Mouse (Mus musculus) ES-E14 (cell line): ENCODE measurements at regions not wholly inside any gene's neighbourhood (a gene's known extent, or its start where the extent isn't known, plus 50 kb on each side); places are given as distances from the start of the nearest gene placed in this dataset.
A peak's percentile ranks its signal among the peaks of the same experiment; 100 is the strongest.

Experiments
- DNase-seq: peaks from one replicate; pipeline ENCODE4 v3.0.0-alpha.2; 2013; ENCODE audit warnings: low read depth, low spot score
- H3K27ac ChIP-seq: 2 replicates; pipeline ENCODE4 v1.5.1; 2012; ENCODE audit warnings: low read depth, mild to moderate bottlenecking, low read length, moderate library complexity, mixed read lengths; ENCODE audit not compliant: poor library complexity, insufficient read depth, severe bottlenecking
- H3K36me3 ChIP-seq: 2 replicates; pipeline ENCODE4 v1.6.1; 2012; ENCODE audit warnings: mild to moderate bottlenecking, low read length, moderate library complexity, mixed read lengths; ENCODE audit not compliant: control insufficient read depth, poor library complexity, insufficient read depth, severe bottlenecking
- H3K4me1 ChIP-seq, 2 experiments: fragments of 150-350 bp in 1 of 2; sonication (generic) in 1 of 2; 2 replicates each; pipeline ENCODE4 v1.6.1; 2012; ENCODE audit warnings: low read length in 2 of 2, mild to moderate bottlenecking in 1 of 2, mixed read lengths in 1 of 2; ENCODE audit not compliant: control insufficient read depth in 2 of 2, insufficient read depth in 2 of 2, poor library complexity in 1 of 2
- H3K4me3 ChIP-seq, 2 experiments: fragments of 150-350 bp in 1 of 2; sonication (generic) in 1 of 2; 2 replicates each; pipeline ENCODE4 v1.5.1; 2012; ENCODE audit warnings: low read length in 2 of 2, low read depth in 1 of 2, mild to moderate bottlenecking in 1 of 2, mixed read lengths in 1 of 2; ENCODE audit not compliant: insufficient read depth in 1 of 2, poor library complexity in 1 of 2, severe bottlenecking in 1 of 2
- H3K9ac ChIP-seq: 2 replicates; pipeline ENCODE4 v1.6.1; 2012; ENCODE audit warnings: low read depth, mild to moderate bottlenecking, low read length, mixed read lengths; ENCODE audit not compliant: poor library complexity, insufficient read depth, severe bottlenecking
- H3K9me3 ChIP-seq: fragments of 150-350 bp; sonication (generic); 2 replicates; pipeline ENCODE4 v1.6.1; 2012; ENCODE audit warnings: low read depth, mild to moderate bottlenecking, low read length; ENCODE audit not compliant: control insufficient read depth, insufficient read depth
- CHD2 ChIP-seq: IDR thresholded peaks from 2 replicates; pipeline ENCODE4 v1.6.1; 2014; ENCODE audit warnings: mild to moderate bottlenecking, low read depth, low read length, inconsistent platforms
- HCFC1 ChIP-seq: IDR thresholded peaks from 2 replicates; pipeline ENCODE4 v1.6.1; 2012; ENCODE audit warnings: low read length, inconsistent platforms, borderline replicate concordance; ENCODE audit not compliant: insufficient read depth
- MAFK ChIP-seq: IDR thresholded peaks from 2 replicates; pipeline ENCODE4 v1.6.1; 2014; ENCODE audit warnings: mild to moderate bottlenecking, low read depth, low read length, inconsistent platforms; ENCODE audit not compliant: insufficient read depth
- ZC3H11A ChIP-seq: IDR thresholded peaks from 2 replicates; pipeline ENCODE4 v1.6.1; 2012; ENCODE audit warnings: low read depth, mild to moderate bottlenecking, inconsistent platforms, low read length, borderline replicate concordance
- ZNF384 ChIP-seq: IDR thresholded peaks from 2 replicates; pipeline ENCODE4 v1.6.1; 2012; ENCODE audit warnings: low read depth, low read length, inconsistent platforms
- in situ Hi-C, 2 experiments: fragments of 600-800 bp; cut with MboI; formaldehyde crosslinking; loops; one replicate each; pipeline ENCODE4 v1.15.1; 2025; ENCODE audit warnings: low sequenced_read_pairs in 2 of 2, inconsistent platforms in 1 of 2; ENCODE audit not compliant: unreplicated experiment in 2 of 2

- no peak for TF ChIP-seq CHD2
- no peak for TF ChIP-seq MAFK
- no peak for TF ChIP-seq ZNF384
- Histone ChIP-seq H3K4me1 (peaks cover 5 to 9% of the 10 kb centered on the region in 2 experiments; a peak in 3 of 4 replicates), H3K36me3 (no peaks in the 10 kb centered on the region), H3K27ac (no peak overlapping the region), H3K9ac (no peak overlapping the region), H3K4me3 (no peak overlapping the region), H3K9me3 (no peaks in the 10 kb centered on the region)
- in situ Hi-C loops: no loop called here
- peak; percentile 90 for DNase-seq
Measured at GRCm38 (mm10) chr15:31126999-31127398, 97.1 kb upstream of the Dap start.

- no peak overlapping the region for H3K9ac ChIP-seq
- H3K27ac ChIP-seq: no peak overlapping the region
- in situ Hi-C loops: no loop called here
- no peaks in the 10 kb centered on the region for H3K9me3 ChIP-seq
- H3K36me3 ChIP-seq: no peaks in the 10 kb centered on the region
- TF ChIP-seq CHD2 (no peak), ZC3H11A (no peak), MAFK (no peak), ZNF384 (no peak), HCFC1 (no peak)
- H3K4me3 ChIP-seq: no peak overlapping the region
- H3K4me1 ChIP-seq: no peaks in the 10 kb centered on the region
- DNase-seq: no peak
Measured at GRCm38 (mm10) chr15:31134891-31135290, 89.2 kb upstream of the Dap start.

DNA sequence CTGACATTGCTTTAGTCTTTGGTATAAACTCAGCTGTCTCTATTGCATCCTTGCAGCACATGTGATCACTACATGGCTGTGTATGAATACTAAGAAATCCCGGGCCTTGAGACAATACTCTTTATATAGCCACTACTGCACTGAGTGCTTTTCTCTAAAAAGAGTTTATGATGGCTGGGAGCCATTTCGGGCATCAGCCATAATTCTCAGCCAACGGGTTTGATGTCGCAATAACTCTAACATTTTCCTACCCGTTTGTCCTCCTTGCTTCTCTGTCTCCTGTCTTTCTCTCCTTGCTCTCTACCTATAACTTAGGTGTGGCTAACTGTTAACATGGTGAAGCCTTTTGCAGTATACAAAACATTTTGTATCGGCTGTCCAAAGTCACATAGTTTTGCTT lies 85.5 kb upstream of the Dap start:
- Histone ChIP-seq H3K9ac (no peak overlapping the region), H3K9me3 (no peaks in the 10 kb centered on the region), H3K36me3 (no peaks in the 10 kb centered on the region), H3K4me1 (no peaks in the 10 kb centered on the region), H3K4me3 (no peak overlapping the region), H3K27ac (no peak overlapping the region)
- TF ChIP-seq HCFC1: no peak
- TF ChIP-seq ZC3H11A: no peak
- no peak for TF ChIP-seq CHD2
- no peak for TF ChIP-seq ZNF384
- TF ChIP-seq MAFK: no peak
- in situ Hi-C loops: no loop called here
- no peak for DNase-seq

- Histone ChIP-seq H3K9ac (no peak overlapping the region), H3K36me3 (no peaks in the 10 kb centered on the region), H3K4me3 (no peak overlapping the region), H3K27ac (no peak overlapping the region), H3K4me1 (no peaks in the 10 kb centered on the region), H3K9me3 (no peaks in the 10 kb centered on the region)
- in situ Hi-C loops: no loop called here
- TF ChIP-seq MAFK: no peak
- TF ChIP-seq HCFC1: no peak
- no peak for TF ChIP-seq ZC3H11A
- TF ChIP-seq CHD2: no peak
- TF ChIP-seq ZNF384: no peak
- no peak for DNase-seq
Measured at GRCm38 (mm10) chr15:31141750-31142149, 82.4 kb upstream of the Dap start.

DNA sequence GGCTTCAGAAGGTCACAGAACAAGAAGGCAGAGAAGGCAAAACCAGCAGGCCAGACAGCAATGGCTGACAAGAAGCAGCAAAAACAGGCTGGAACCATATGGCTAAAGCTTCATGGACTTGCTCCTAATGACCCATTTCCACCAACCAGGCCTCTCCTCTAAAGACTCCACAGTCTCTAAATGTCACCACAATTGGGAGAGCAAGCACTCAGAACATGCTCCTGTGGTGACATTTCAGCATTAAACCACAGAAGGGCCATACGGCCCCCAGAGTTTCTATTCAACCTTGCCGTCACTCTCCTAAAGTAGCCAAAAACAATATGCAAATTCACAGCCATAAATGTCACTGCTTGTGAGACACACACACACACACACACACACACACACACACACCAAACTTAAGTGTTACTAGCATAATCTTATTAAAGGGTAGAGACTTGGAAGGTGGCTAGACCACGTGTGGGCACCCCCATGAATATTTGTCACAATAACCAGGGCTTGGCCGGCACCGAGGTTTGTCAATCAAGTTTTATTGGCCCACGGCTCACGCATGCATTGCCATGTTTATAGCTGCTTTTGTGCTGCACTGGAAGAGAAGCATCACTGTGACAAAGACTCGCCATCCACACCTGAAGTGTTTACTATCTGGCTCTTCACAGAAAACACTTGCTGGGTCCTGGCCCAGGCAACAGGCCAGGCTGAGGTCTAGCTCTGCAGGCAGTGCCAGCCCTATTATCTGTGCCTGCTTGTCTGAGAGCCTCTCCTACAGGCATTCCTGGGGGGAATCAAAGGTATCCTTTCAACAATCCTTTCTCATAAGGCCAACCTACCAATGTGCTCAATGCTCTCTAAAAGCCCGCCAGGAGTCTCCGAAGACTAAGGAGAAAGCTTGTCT lies 75.6 kb upstream of the Dap start:
- in situ Hi-C loops: no loop called here
- no peak for DNase-seq

More for the DNA sequence above, 75.6 kb upstream of the Dap start:
- Histone ChIP-seq H3K4me1 (no peaks in the 10 kb centered on the region), H3K27ac (no peak overlapping the region), H3K4me3 (no peak overlapping the region), H3K36me3 (no peaks in the 10 kb centered on the region), H3K9ac (no peak overlapping the region), H3K9me3 (no peaks in the 10 kb centered on the region)
- no peak for TF ChIP-seq ZC3H11A
- TF ChIP-seq ZNF384: no peak
- no peak for TF ChIP-seq CHD2
- TF ChIP-seq HCFC1: no peak
- no peak for TF ChIP-seq MAFK
